Mouse (Mus musculus) T-cell, adult 66 days (primary cell): ENCODE measurements around the gene Tle4. TPM values are rescaled to one million over a fixed set of nuclear protein-coding genes. Genes with fewer than 3 reads are reported as not detected.

ENCODE experiments used
- total RNA-seq, 2 experiments: library from RNA; stranded (reverse); gene quantifications; 3 replicates in 1 of 2; 4 replicates in 1 of 2; pipeline ENCODE4 v1.2.4; 2023

The Tle4 gene
- 10 to 100 TPM; 79.6 to 89.9 TPM for total RNA-seq

DNA sequence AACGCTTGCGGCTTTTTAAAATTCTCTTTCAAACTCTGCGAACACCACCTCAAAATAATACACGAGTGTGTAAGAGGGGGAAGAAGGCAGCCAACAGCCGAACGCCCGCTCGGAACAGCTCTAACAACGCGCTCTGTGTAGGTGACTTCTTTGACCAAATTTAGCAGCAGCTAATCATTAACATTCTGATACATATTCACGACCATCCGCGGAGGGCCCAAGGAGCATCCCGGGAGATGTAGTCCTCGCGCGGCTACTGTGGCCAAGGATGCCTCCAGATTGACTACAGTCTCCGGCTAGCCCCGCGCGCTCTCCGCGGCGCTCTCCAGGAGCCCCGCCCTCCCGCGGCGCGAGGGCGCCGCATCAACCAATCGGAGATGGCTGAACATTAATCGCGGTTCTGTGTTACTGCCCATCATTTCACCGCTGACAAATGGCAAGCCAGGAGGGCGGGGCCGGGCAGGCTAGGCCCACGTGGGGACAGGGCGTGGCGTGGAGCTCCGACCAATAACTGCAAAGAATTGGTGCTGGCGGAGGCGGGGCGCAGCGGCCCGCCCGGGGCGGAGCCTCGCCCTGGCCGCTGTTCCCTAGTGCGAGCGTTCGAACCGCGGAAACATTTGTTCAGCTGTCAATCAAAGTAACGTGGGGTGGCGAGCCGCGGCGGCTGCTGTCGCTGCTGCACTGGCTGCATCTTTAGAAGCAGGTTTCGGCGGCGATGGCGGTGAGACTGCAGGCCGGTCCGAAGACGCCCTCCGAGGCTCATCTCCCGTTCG is at the start of gene Tle4:
Gene Tle4, minus strand, starts transcription at position 135 of the 773 bp plus-strand sequence.

